Mouse (Mus musculus) C2C12 (cell line): ENCODE results near the gene Olfr1044. TPM values are rescaled to one million over a fixed set of nuclear protein-coding genes. Genes with fewer than 3 reads are reported as not detected.
"Not testable (repeated sequence)": the region's sequence is repeated elsewhere in the genome, so short reads cannot be mapped to it uniquely, and the experiment has no call there.

ENCODE experiments used
- H3K27me3 ChIP-seq: one replicate; pipeline ENCODE4 v1.6.1; 2011; ENCODE audit not compliant: control insufficient read depth, insufficient read depth, insufficient read length
- H3K36me3 ChIP-seq: one replicate; pipeline ENCODE4 v1.6.1; 2011; ENCODE audit not compliant: control insufficient read depth, insufficient read depth
- H3K4me3 ChIP-seq: one replicate; pipeline ENCODE4 v1.5.1; 2011; ENCODE audit warnings: mild to moderate bottlenecking, control low read depth; ENCODE audit not compliant: poor library complexity, insufficient read depth, severe bottlenecking
- H3K79me2 ChIP-seq: one replicate; pipeline ENCODE4 v1.6.1; 2011; ENCODE audit not compliant: control insufficient read depth, insufficient read depth
- H3K79me3 ChIP-seq: one replicate; pipeline ENCODE4 v1.6.1; 2011; ENCODE audit warnings: low read depth, control low read depth
- H3ac ChIP-seq: one replicate; pipeline ENCODE3; 2011; ENCODE audit warnings: low read depth; ENCODE audit not compliant: control insufficient read depth, insufficient read length
- CEBPB ChIP-seq: IDR thresholded peaks from one replicate; pipeline ENCODE4 v1.6.1; 2011; ENCODE audit warnings: low read depth, mild to moderate bottlenecking, control low read depth, moderate library complexity
- CTCF ChIP-seq: IDR thresholded peaks from one replicate; pipeline ENCODE4 v1.5.1; 2011; ENCODE audit not compliant: control insufficient read depth, insufficient read depth, insufficient read length
- FOSL1 ChIP-seq: IDR thresholded peaks from one replicate; pipeline ENCODE4 v1.8.0; 2011; ENCODE audit warnings: mild to moderate bottlenecking, low read length; ENCODE audit not compliant: poor library complexity, insufficient read depth, severe bottlenecking
- MAX ChIP-seq: IDR thresholded peaks from one replicate; pipeline ENCODE4 v1.6.1; 2011; ENCODE audit warnings: mild to moderate bottlenecking, control low read depth
- MYOD1 ChIP-seq: IDR thresholded peaks from one replicate; pipeline ENCODE4 v1.6.1; 2011; ENCODE audit warnings: low read depth; ENCODE audit not compliant: control insufficient read depth, insufficient read length
- MYOG ChIP-seq: IDR thresholded peaks from one replicate; pipeline ENCODE4 v1.6.1; 2011; ENCODE audit not compliant: control insufficient read depth, insufficient read length; ENCODE audit errors: extremely low read depth
- USF1 ChIP-seq: IDR thresholded peaks from one replicate; pipeline ENCODE4 v1.6.1; 2011; ENCODE audit warnings: low read depth, mild to moderate bottlenecking, control low read depth, moderate library complexity
- long read RNA-seq, 2 experiments: library from polyadenylated mRNA; unstranded; transcript quantifications; one replicate each; pipeline ENCODE4 v2.0.0; 2019 to 2020
- polyA plus RNA-seq: library from polyadenylated mRNA; unstranded; fragments of >200 nt; fragmentation: generic; extraction: Trizol; gene quantifications from one replicate; pipeline ENCODE4 v1.2.1, GENCODE M21; 2012; ENCODE audit warnings: missing spikeins

Olfr1044 gene
- polyA plus RNA-seq = not detected
- long read RNA-seq, experiment 1 = 0 reads
- long read RNA-seq, experiment 2 = 0 reads

DNA sequence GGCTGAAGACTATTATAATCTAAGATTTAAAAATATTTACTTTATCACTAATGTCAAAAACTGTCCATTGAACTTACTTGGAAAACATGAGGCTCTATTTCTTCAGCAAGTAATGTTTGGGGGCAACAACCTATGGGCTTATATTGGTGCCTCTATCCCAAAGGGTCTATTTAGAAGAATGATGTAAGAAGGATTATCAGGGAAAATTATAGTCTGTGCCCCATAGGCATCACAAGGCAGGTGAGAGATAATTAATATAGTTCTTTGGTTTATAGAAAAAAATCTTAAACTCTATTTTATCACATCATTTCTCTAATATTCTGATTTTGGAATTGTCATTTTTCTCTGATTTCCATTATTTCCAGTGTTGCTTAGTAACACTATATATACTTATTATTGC lies at the start of gene Olfr1044:
TSS of gene Olfr1044 (minus strand) at position 101 of the 400 bp plus-strand sequence.
- TF ChIP-seq FOSL1 = no peak
- TF ChIP-seq MAX = no peak
- no peak for TF ChIP-seq MYOD1
- TF ChIP-seq MYOG = no peak
- no peak for TF ChIP-seq USF1
- TF ChIP-seq CTCF = no peak
- TF ChIP-seq CEBPB = no peak
- no peaks in the 10 kb centered on the region for H3K36me3 ChIP-seq
- no peak within 1 kb of the TSS for H3ac ChIP-seq
- no peaks in the 10 kb centered on the region for H3K79me2 ChIP-seq
- H3K4me3 ChIP-seq = no peak within 1 kb of the TSS
- no peaks in the 10 kb centered on the region for H3K27me3 ChIP-seq
- H3K79me3 ChIP-seq = no peaks in the 10 kb centered on the region

DNA sequence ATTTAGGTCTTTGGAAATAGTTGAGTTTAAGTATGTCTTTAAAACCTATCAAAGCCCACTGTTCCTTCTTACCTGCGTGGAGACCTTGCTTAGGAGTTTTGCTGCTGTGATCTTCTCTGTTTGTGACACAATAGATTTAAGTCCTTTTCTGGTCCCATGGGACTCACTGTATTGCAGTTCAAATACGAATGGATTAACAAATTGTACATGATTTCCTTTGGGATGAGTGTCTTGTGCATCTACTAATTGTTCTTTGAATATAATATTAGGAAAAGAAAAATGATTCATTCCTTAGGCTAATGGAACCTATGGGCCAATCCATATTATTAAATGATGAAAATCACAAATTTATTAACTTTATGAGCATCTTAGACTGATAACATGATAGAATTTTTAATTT lies 41.6 kb upstream of the Olfr1044 start, which contains the start of gene Olfr1046:
TSS of gene Olfr1046 (minus strand) at position 101 of the 400 bp plus-strand sequence.
- Histone ChIP-seq H3K27me3 (no peaks in the 10 kb centered on the region), H3K79me2 (no peaks in the 10 kb centered on the region)
- TF ChIP-seq CEBPB = no peak
- no peak for TF ChIP-seq FOSL1
- no peak for TF ChIP-seq MYOG
- no peak for TF ChIP-seq MAX
- TF ChIP-seq MYOD1 = no peak
- no peak for TF ChIP-seq USF1
- no peak for TF ChIP-seq CTCF

DNA sequence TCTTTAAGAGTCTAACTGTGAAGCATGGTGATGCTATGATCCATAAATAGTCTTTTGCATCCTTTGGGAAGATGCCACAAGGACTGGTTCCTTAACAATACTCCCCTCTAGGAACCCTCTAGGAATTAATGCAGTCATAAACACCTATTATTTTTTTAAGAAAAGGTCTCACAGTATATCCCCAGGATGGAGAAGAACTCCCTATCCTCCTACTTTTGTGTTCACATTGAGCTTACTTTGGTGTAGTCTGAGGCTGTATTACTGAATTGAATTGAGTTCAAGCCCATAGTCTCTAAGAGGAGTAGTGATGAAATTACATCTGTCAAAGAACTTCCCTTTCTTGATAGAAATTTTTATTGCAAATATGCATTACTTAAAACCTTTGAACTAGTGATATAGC lies 25.3 kb upstream of the Olfr1044 start, which contains the start of gene Olfr1045:
TSS of gene Olfr1045 (minus strand) at position 101 of the 400 bp plus-strand sequence.
- H3ac ChIP-seq = no peak within 1 kb of the TSS
- H3K36me3 ChIP-seq = no peaks in the 10 kb centered on the region
- no peaks in the 10 kb centered on the region for H3K79me3 ChIP-seq
- H3K4me3 ChIP-seq = no peak within 1 kb of the TSS
- TF ChIP-seq MYOD1 = no peak
- H3K79me2 ChIP-seq = no peaks in the 10 kb centered on the region
- no peaks in the 10 kb centered on the region for H3K27me3 ChIP-seq

More for the DNA sequence above, 41.6 kb upstream of the Olfr1044 start, which contains the start of gene Olfr1046:
- H3K79me3 ChIP-seq = no peaks in the 10 kb centered on the region
- H3ac ChIP-seq = no peak within 1 kb of the TSS
- H3K4me3 ChIP-seq = no peak within 1 kb of the TSS
- H3K36me3 ChIP-seq = no peaks in the 10 kb centered on the region

DNA sequence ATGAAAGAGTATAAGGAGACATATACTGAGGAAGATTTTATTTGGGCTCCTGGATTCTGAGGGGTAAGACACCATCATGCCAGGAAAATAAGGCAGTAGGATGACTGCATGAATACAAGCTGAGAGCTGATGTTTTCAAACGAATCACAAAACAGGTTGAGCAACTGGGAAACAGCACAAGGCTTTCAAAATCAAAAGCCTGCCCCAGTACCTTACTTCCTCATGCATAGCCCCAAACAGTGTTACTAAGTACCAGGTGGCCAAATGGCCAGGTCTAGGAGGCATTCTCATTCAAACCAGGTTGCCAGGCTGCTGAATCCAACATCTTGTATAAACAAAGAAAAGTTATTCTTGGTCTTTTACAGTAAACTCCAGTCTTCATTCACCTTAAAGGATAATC lies 18.2 kb upstream of the Olfr1044 start:
- no peaks in the 10 kb centered on the region for H3K36me3 ChIP-seq
- H3K79me2 ChIP-seq = no peaks in the 10 kb centered on the region
- H3ac ChIP-seq = no peak overlapping the region
- H3K27me3 ChIP-seq = no peaks in the 10 kb centered on the region
- TF ChIP-seq MYOD1 = no peak
- TF ChIP-seq FOSL1 = no peak
- no peak for TF ChIP-seq MAX
- TF ChIP-seq CTCF = no peak
- no peak for TF ChIP-seq USF1
- TF ChIP-seq MYOG = no peak
- TF ChIP-seq CEBPB = no peak
- no peaks in the 10 kb centered on the region for H3K79me3 ChIP-seq
- no peak overlapping the region for H3K4me3 ChIP-seq

DNA sequence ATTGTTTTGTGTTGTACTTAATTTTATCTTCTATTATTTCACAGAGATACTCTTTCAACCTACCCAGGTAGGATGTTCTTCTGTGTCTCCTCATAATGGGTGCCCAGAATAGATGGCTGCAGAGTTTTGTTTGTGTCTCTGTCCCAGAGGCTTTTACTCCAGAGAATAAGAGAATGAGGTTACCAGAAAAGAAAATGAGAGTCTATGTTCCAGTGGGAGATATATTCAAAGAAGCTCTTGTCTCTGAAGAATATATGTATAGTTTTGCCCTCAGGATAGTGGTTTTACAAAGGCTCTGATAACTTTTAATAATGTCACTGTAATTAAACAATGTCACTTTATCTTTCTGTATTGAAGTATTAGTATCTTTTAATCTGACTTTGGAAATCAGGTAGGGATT lies 8.0 kb upstream of the Olfr1044 start, which contains the start of gene Olfr52:
TSS of gene Olfr52 (minus strand) at position 101 of the 400 bp plus-strand sequence.
- H3ac ChIP-seq = no peak within 1 kb of the TSS
- H3K79me3 ChIP-seq = no peaks in the 10 kb centered on the region

DNA sequence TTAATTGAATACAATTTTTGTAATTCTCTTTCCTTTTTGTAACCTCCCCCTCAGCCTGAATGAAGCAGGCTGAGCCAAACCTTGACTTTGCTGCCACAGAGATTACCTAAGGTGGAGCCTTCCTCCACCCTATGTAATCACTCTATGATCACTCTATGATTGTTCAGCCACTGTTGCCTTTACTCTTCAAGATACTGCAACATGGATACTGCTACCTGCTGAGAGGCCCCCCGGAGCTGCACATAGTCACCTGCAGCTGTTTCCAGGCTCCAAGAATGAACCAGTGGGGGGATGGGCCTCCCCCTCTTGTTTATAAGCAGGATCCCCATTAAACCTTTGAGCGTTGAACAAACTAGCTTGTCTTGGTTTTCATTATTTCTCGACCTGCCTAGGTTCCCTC lies 2.3 kb upstream of the Olfr1044 start:
- Histone ChIP-seq H3K79me2 (no peaks in the 10 kb centered on the region), H3ac (no peak overlapping the region), H3K4me3 (no peak overlapping the region), H3K36me3 (no peaks in the 10 kb centered on the region), H3K27me3 (no peaks in the 10 kb centered on the region), H3K79me3 (no peaks in the 10 kb centered on the region)
- no peak for TF ChIP-seq MYOD1
- no peak for TF ChIP-seq USF1
- TF ChIP-seq CEBPB = no peak
- no peak for TF ChIP-seq MYOG
- no peak for TF ChIP-seq MAX
- TF ChIP-seq CTCF = no peak
- TF ChIP-seq FOSL1 = no peak

More for the DNA sequence above, 8.0 kb upstream of the Olfr1044 start, which contains the start of gene Olfr52:
- Histone ChIP-seq H3K4me3 (no peak within 1 kb of the TSS), H3K36me3 (no peaks in the 10 kb centered on the region), H3K27me3 (no peaks in the 10 kb centered on the region), H3K79me2 (no peaks in the 10 kb centered on the region)
- no peak for TF ChIP-seq CEBPB
- TF ChIP-seq MYOD1 = no peak
- TF ChIP-seq FOSL1 = no peak
- no peak for TF ChIP-seq CTCF
- no peak for TF ChIP-seq MAX
- TF ChIP-seq MYOG = no peak
- TF ChIP-seq USF1 = no peak

DNA sequence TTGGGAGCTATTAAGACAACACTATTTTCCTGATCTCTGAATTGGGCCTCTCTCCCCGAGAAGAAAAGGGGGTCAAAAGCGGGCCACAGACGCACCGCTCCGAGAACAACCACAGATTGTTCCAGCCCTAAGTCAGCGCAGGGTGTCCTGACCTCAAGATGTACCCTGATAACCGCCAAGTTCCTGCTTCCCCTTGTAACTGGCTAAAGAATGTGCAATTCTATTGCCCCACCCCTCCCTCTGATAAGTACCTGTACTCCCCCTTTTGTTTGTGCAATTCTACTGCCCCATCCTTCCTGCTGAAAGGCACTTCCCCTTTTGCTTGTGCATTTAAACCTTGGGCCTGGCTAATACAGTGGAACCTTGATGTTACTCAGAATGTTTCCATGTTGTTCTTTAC lies 2.2 kb downstream of the Olfr1044 start:
- H3K79me3 ChIP-seq, H3K36me3 ChIP-seq, H3K79me2 ChIP-seq, H3K27me3 ChIP-seq, H3ac ChIP-seq, H3K4me3 ChIP-seq: not testable (repeated sequence)
